Mouse (Mus musculus) lung, embryonic 16.5 days (tissue): ENCODE measurements around the gene Ocrl. TPM values are rescaled to one million over a fixed set of nuclear protein-coding genes. Genes with fewer than 3 reads are reported as not detected.
A peak's percentile ranks its signal among the peaks of the same experiment; 100 is the strongest.

Experiments
- ATAC-seq: fragments of 200-750 bp; cut with Nextera tagmentation; 2 replicates; pipeline ENCODE4 v1.8.0; 2017; ENCODE audit warnings: low read depth, mild to moderate bottlenecking, moderate library complexity
- H3K27ac ChIP-seq: fragments of 300-500 bp; sonication (generic); 2 replicates; pipeline ENCODE4 v1.5.1; 2014; ENCODE audit warnings: mild to moderate bottlenecking, control low read depth, low read length
- H3K27me3 ChIP-seq: fragments of 300-500 bp; sonication (generic); 2 replicates; pipeline ENCODE4 v1.6.1; 2014; ENCODE audit warnings: low read depth, low read length, mixed read lengths; ENCODE audit not compliant: control insufficient read depth, insufficient read depth
- H3K36me3 ChIP-seq: fragments of 300-500 bp; sonication (generic); 2 replicates; pipeline ENCODE4 v1.6.1; 2014; ENCODE audit warnings: low read length; ENCODE audit not compliant: control insufficient read depth, insufficient read depth
- H3K4me1 ChIP-seq: fragments of 300-500 bp; sonication (generic); replicated peaks from 2 replicates; pipeline ENCODE4 v1.6.1; 2014; ENCODE audit warnings: low read length, mixed read lengths; ENCODE audit not compliant: control insufficient read depth, insufficient read depth
- H3K4me2 ChIP-seq: fragments of 300-500 bp; sonication (generic); 2 replicates; pipeline ENCODE4 v1.6.1; 2014; ENCODE audit warnings: low read depth, low read length, control low read depth
- H3K4me3 ChIP-seq: fragments of 300-500 bp; sonication (generic); 2 replicates; pipeline ENCODE4 v1.5.1; 2014; ENCODE audit warnings: mild to moderate bottlenecking, low read length, control low read depth
- H3K9ac ChIP-seq: fragments of 300-500 bp; sonication (generic); 2 replicates; pipeline ENCODE4 v1.6.1; 2014; ENCODE audit warnings: low read length, control low read depth
- H3K9me3 ChIP-seq: fragments of 300-500 bp; sonication (generic); 2 replicates; pipeline ENCODE4 v1.6.1; 2016; ENCODE audit warnings: low read length; ENCODE audit not compliant: control insufficient read depth
- WGBS: fragments of 180-500 bp; shearing (Covaris S2); extraction: QIAGEN DNeasy Blood & Tissue Kit; methylation state at CpG from one replicate; pipeline ENCODE4 v1.1.7; 2014; 5-methylcytosine and 5-hydroxymethylcytosine counted together
- polyA plus RNA-seq: library from polyadenylated mRNA; unstranded; fragments of >200 nt; fragmentation: Nextera tagmentation; extraction: Ambion mirVana; gene quantifications from 2 replicates; pipeline ENCODE4 v1.2.1, GENCODE M21; 2015

Ocrl gene
- polyA plus RNA-seq, 1 experiment from 2014 or later: 17.9 TPM

DNA sequence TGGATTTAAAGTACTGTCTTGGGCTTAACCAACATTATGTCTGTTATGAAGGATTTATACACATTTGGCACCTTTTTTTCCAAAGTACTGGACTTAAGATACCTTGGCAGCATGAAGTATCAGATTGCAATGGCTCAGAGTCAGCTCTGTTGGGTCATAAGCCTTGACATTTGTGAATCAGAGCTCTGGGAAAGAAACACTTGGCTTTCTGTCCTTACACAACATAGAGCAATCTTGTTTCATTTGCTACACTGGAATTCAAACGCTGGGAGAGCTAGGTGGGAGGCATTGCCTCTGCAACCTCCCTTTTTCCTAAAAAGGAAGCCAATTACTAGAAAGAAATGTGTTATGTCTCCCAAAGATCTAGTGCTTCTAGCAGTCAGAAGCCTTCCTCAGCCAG is 4.6 kb downstream of the Ocrl start:
- no peak overlapping the region for H3K27ac ChIP-seq
- H3K9me3 ChIP-seq: no peaks in the 10 kb centered on the region
- H3K9ac ChIP-seq: no peak overlapping the region
- H3K36me3 ChIP-seq: no peaks in the 10 kb centered on the region
- WGBS: 68% methylated on average over 1 of the region's 1 CpGs
- no peak overlapping the region for H3K4me2 ChIP-seq
- H3K4me1 ChIP-seq: peaks cover 5% of the 10 kb centered on the region; the same call in 1 of the 2 replicates
- no peaks in the 10 kb centered on the region for H3K27me3 ChIP-seq
- no peak overlapping the region for H3K4me3 ChIP-seq
- no peak for ATAC-seq

DNA sequence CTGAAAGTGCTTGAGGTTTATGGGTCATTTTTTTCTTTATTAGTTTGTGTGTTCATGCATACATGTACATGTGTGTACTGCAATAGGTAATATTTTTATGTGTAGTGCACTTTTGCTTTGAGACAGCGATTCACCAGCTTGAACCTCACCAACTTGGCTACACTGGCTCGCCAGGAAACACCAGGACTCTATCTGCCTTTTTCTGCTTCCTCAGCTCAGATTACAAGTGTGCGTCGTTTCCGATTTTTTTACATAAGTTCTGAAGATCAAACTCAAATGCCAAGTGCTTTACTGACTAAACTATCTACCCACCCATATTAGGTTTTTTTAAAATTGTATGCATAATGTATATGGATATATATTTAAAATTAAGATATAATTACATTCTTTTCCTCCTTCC is 8.4 kb downstream of the Ocrl start:
- Histone ChIP-seq H3K27ac (no peak overlapping the region), H3K9me3 (no peaks in the 10 kb centered on the region), H3K4me3 (no peak overlapping the region), H3K4me2 (no peak overlapping the region), H3K4me1 (no peaks in the 10 kb centered on the region), H3K36me3 (no peaks in the 10 kb centered on the region), H3K27me3 (no peaks in the 10 kb centered on the region), H3K9ac (no peak overlapping the region)
- no peak for ATAC-seq
- WGBS: 84% methylated on average over 5 of the region's 5 CpGs

DNA sequence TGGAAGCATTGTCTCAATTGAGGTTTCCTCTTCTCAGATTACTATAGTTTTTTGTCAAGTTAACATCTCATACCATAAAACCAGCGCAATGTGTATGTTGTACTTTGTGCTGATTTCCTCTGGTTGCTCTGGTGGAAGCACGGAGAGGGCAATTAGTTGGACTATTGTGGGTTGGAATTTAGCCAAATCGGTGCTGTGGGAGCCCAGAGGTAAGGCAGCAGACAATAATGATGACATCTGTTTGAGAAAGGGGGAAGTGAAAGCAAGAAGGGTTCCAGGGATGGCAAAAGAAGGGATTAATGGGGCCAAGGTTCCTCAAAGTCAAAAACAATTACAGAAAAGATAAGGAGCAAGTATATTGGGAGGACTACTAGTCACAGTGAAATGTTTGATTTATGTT is 15.8 kb downstream of the Ocrl start:
- Histone ChIP-seq H3K36me3 (no peaks in the 10 kb centered on the region), H3K4me1 (no peaks in the 10 kb centered on the region), H3K9ac (no peak overlapping the region), H3K27ac (no peak overlapping the region), H3K4me2 (no peak overlapping the region), H3K4me3 (no peak overlapping the region), H3K9me3 (no peaks in the 10 kb centered on the region), H3K27me3 (no peaks in the 10 kb centered on the region)
- 58% methylated on average over 3 of the region's 3 CpGs for WGBS
- no peak for ATAC-seq

DNA sequence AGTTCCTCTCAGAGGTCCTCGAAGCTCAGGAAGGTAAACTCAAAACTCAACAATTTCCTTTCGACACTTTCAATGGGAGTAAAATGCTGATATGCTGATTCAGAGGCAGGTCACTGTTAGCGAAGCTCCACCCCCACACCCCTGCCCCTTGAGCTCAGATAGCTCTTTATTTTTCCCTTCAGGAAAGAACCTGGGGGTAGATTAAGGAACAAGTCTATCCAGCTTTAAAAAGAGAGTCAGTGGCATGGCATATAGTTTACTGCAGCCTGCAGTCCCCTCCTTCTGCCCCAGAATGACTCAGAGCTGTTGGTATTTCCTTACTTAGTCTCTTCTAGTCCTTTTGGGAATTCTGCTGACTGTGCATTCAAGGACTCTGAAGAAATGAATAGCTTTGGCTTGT is 18.3 kb downstream of the Ocrl start:
- Histone ChIP-seq H3K4me1 (no peaks in the 10 kb centered on the region), H3K27me3 (no peaks in the 10 kb centered on the region), H3K27ac (peak overlapping the region; percentile 57), H3K36me3 (peaks cover 2% of the 10 kb centered on the region), H3K4me3 (no peak overlapping the region), H3K9ac (no peak overlapping the region), H3K4me2 (no peak overlapping the region), H3K9me3 (no peaks in the 10 kb centered on the region)
- ATAC-seq: peak; percentile 91
- 54% methylated on average over 3 of the region's 3 CpGs for WGBS

DNA sequence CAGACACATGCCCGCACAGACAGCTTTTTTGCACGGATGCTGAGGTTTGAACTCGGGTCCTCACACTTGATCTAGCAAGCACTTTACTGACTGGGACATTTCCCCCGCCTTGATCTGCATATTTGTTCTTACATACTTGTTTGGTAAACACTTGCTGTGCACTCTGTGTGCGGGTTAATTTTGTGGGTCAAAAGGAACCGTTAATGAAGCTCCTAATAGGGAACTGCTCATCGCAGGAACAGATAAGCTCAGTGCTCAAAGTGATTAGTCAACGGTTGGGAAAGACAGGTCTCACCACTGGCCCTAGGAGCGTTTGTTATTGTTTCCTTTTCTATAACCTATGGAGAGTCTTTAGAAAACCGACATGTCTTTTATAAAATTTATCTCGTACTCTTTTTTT is 22.2 kb downstream of the Ocrl start:
- 78% methylated on average over 11 of the region's 11 CpGs for WGBS
- Histone ChIP-seq H3K4me3 (no peak overlapping the region), H3K27me3 (no peaks in the 10 kb centered on the region), H3K9ac (no peak overlapping the region), H3K4me1 (no peaks in the 10 kb centered on the region), H3K4me2 (no peak overlapping the region), H3K9me3 (no peaks in the 10 kb centered on the region), H3K27ac (no peak overlapping the region), H3K36me3 (peaks cover 2% of the 10 kb centered on the region)
- ATAC-seq: no peak

DNA sequence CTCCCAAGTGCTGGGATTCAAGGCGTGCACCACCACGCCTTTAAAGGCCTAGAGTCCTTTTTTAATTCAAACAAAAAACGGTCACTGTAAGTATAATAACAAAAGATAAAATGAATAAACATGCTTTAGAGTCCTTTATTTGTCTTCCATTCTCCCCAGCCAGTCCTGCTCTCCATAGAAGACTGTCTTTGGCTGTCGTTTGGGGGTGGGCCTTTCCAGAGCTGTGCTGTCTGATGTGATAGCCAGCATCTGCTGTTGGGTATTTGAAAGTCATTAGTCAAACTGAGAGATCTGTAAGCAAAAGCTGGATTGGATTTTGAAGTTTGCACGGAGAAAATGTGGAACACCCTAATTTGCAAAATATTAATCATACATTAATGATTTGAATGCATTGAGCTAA is 24.7 kb downstream of the Ocrl start:
- Histone ChIP-seq H3K9me3 (no peaks in the 10 kb centered on the region), H3K27ac (no peak overlapping the region), H3K9ac (no peak overlapping the region), H3K4me3 (no peak overlapping the region), H3K4me1 (no peaks in the 10 kb centered on the region), H3K27me3 (no peaks in the 10 kb centered on the region), H3K4me2 (no peak overlapping the region), H3K36me3 (peaks cover 2% of the 10 kb centered on the region)
- peak; percentile 70; the same call in 1 of the 2 replicates for ATAC-seq
- WGBS: 39% methylated on average over 5 of the region's 5 CpGs

DNA sequence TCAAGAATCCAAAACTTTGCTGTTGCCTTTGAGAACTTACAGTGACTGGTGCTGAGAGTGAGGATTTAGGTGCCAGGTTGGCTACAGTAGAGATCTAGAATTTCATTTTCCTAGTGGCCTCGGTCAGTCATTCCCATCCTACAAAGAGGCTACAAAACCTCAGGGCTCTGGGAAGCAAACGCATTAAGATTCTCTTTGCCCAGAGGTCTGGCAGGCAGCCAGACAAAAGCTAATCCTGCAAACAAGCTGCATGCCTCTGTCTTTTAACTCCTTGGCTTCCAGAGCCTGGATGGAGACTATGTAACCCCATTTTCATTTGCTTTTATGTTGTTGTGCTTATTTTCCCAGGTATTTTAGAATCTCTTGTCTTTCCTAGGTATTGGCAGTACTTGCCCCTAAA is 25.6 kb downstream of the Ocrl start:
- no peaks in the 10 kb centered on the region for H3K4me1 ChIP-seq
- 30% methylated on average over 2 of the region's 2 CpGs for WGBS
- peaks cover 2% of the 10 kb centered on the region for H3K36me3 ChIP-seq
- H3K4me3 ChIP-seq: no peak overlapping the region
- H3K27ac ChIP-seq: peak overlapping the region; percentile 22; the same call in 1 of the 2 replicates
- no peak overlapping the region for H3K9ac ChIP-seq
- no peak overlapping the region for H3K4me2 ChIP-seq
- ATAC-seq: peak; percentile 51; the same call in 1 of the 2 replicates
- no peaks in the 10 kb centered on the region for H3K27me3 ChIP-seq
- H3K9me3 ChIP-seq: no peaks in the 10 kb centered on the region

DNA sequence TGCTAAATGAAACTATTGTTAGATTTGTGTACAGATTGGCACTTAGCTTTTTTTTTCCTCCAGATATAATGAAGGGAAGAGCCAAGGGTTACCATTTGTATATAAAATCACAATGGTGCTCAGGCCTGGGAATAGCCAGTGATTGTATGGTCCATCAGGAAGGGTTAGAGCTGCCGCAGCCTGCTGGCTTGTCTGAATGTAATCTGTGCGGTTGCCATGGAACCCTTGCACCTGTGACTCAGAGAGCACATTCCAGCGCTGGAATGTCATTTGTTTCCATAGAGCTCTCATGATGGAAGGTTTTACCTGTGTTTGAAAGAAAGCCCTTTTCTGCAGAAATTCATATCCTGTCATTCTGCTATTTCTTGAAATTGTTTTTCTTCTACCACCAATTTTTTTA is 37.5 kb downstream of the Ocrl start:
- H3K4me1 ChIP-seq: no peaks in the 10 kb centered on the region
- no peak overlapping the region for H3K9ac ChIP-seq
- H3K9me3 ChIP-seq: no peaks in the 10 kb centered on the region
- no peak overlapping the region for H3K4me3 ChIP-seq
- ATAC-seq: peak; percentile 70
- H3K27me3 ChIP-seq: no peaks in the 10 kb centered on the region
- no peak overlapping the region for H3K4me2 ChIP-seq
- H3K27ac ChIP-seq: no peak overlapping the region
- WGBS: 54% methylated on average over 3 of the region's 3 CpGs
- H3K36me3 ChIP-seq: peaks cover 3% of the 10 kb centered on the region; the same call in 1 of the 2 replicates

DNA sequence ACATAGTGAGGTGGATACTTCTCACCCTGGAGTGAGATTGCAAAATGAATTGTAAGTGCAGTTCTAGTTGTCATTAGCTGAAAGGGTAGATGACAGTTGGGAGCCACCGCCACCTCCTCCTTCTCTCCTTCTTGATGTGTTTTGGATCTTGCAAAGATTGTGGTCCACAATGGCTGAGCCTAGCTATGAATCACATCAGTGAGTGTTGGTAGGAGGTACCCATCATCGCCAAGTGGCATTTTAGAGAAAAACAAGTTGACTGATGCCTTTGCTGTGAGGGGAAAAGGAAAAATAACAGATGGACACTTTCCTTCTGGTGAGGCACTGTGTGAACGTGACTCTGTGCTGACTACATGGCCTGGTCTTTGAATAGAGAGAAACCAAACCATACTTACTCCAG is 50.4 kb downstream of the Ocrl start:
- no peaks in the 10 kb centered on the region for H3K9me3 ChIP-seq
- H3K36me3 ChIP-seq: peaks cover 5% of the 10 kb centered on the region
- H3K4me2 ChIP-seq: no peak overlapping the region
- no peak overlapping the region for H3K9ac ChIP-seq
- 88% methylated on average over 3 of the region's 3 CpGs for WGBS
- no peak for ATAC-seq
- no peak overlapping the region for H3K27ac ChIP-seq
- H3K4me3 ChIP-seq: no peak overlapping the region
- H3K27me3 ChIP-seq: no peaks in the 10 kb centered on the region
- no peaks in the 10 kb centered on the region for H3K4me1 ChIP-seq

DNA sequence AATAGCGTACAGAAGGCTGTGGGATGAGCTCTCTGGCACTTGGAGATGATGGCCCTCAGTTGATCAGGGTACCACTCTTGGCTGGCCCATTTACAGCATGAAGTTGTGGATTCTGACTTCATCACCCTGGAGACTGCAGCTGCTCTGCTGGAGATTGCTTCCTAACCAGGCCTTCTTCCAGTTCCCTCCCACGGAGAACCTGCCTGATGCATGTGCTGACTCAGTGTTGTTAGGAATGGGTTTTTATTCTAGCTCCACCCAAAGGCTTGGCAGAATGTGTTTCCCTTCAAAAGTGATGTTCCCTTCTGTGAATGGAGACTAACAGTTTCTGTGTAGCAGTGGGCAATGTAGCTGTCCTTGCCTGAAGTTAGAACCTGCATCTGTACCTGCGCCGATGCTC is 58.2 kb downstream of the Ocrl start:
- Histone ChIP-seq H3K9me3 (no peaks in the 10 kb centered on the region), H3K4me3 (no peak overlapping the region), H3K27me3 (no peaks in the 10 kb centered on the region), H3K36me3 (no peaks in the 10 kb centered on the region), H3K4me1 (no peaks in the 10 kb centered on the region), H3K9ac (no peak overlapping the region), H3K27ac (no peak overlapping the region), H3K4me2 (no peak overlapping the region)
- ATAC-seq: no peak
- 92% methylated on average over 4 of the region's 4 CpGs for WGBS
